Mouse (Mus musculus) CH12.LX (cell line): ENCODE measurements around the gene Fam207a. TPM values are rescaled to one million over a fixed set of nuclear protein-coding genes. Genes with fewer than 3 reads are reported as not detected.

ENCODE experiments used
- DNase-seq: peaks from one replicate; pipeline ENCODE4 v3.0.0-alpha.2; 2013; ENCODE audit errors: extremely low read depth
- H3K27ac ChIP-seq: 2 replicates; pipeline ENCODE4 v1.5.1; 2012; ENCODE audit warnings: low read depth, mild to moderate bottlenecking, control low read depth, moderate library complexity; ENCODE audit not compliant: insufficient read depth
- H3K27me3 ChIP-seq: replicated peaks from 2 replicates; pipeline ENCODE3; 2012; ENCODE audit warnings: inconsistent platforms
- H3K36me3 ChIP-seq, 2 experiments: replicated peaks in 1 of 2; 2 replicates each; pipeline versions ENCODE3 to v1.6.1; 2012; ENCODE audit warnings: inconsistent platforms in 1 of 2, low read length in 1 of 2, mild to moderate bottlenecking in 1 of 2, mixed read lengths in 1 of 2, moderate library complexity in 1 of 2; ENCODE audit not compliant: control insufficient read depth in 1 of 2, insufficient read depth in 1 of 2
- H3K4me1 ChIP-seq, 2 experiments: 2 replicates each; pipeline ENCODE4 v1.6.1; 2012; ENCODE audit warnings: inconsistent platforms in 1 of 2, moderate library complexity in 1 of 2; ENCODE audit not compliant: insufficient read depth in 2 of 2, control insufficient read depth in 1 of 2
- H3K4me2 ChIP-seq: 2 replicates; pipeline ENCODE4 v1.6.1; 2012; ENCODE audit warnings: low read depth, mild to moderate bottlenecking, control low read depth; ENCODE audit not compliant: poor library complexity, insufficient read depth, severe bottlenecking
- H3K4me3 ChIP-seq, 3 experiments: fragments of 150-350 bp in 1 of 3; sonication (generic) in 1 of 3; replicated peaks in 1 of 3; 2 replicates each; pipeline versions ENCODE3 to v1.5.1; 2011 to 2012; ENCODE audit warnings: low read depth in 2 of 3, low read length in 2 of 3, mild to moderate bottlenecking in 2 of 3, moderate library complexity in 2 of 3, control low read depth in 1 of 3, improper control_type of control experiment in 1 of 3, inconsistent platforms in 1 of 3, mixed read lengths in 1 of 3; ENCODE audit not compliant: poor library complexity in 1 of 3
- H3K79me2 ChIP-seq: replicated peaks from 2 replicates; pipeline ENCODE4 v1.6.1; 2012; ENCODE audit warnings: mild to moderate bottlenecking, moderate library complexity; ENCODE audit not compliant: control insufficient read depth, poor library complexity, insufficient read depth, severe bottlenecking; ENCODE audit errors: extremely low read depth
- H3K9ac ChIP-seq: 2 replicates; pipeline ENCODE4 v1.6.1; 2012; ENCODE audit warnings: low read depth, mild to moderate bottlenecking, control low read depth, moderate library complexity; ENCODE audit not compliant: insufficient read depth
- H3K9me3 ChIP-seq: replicated peaks from 2 replicates; pipeline ENCODE3; 2012; ENCODE audit warnings: low read length, inconsistent platforms, mixed read lengths
- BHLHE40 ChIP-seq: IDR thresholded peaks from 2 replicates; pipeline ENCODE4 v1.6.1; 2011; ENCODE audit warnings: mild to moderate bottlenecking, low read depth, low read length, improper control_type of control experiment
- CHD1 ChIP-seq: IDR thresholded peaks from 2 replicates; pipeline ENCODE4 v1.6.1; 2012; ENCODE audit warnings: low read depth, low read length, improper control_type of control experiment, inconsistent platforms
- CTCF ChIP-seq, 2 experiments: IDR thresholded peaks in 1 of 2; conservative IDR thresholded peaks in 1 of 2; 2 replicates each; pipeline ENCODE4 v1.5.1; 2011 to 2012; ENCODE audit warnings: low read depth in 2 of 2, low read length in 2 of 2, improper control_type of control experiment in 1 of 2, inconsistent platforms in 1 of 2, mild to moderate bottlenecking in 1 of 2, moderate library complexity in 1 of 2
- EP300 ChIP-seq: IDR thresholded peaks from 2 replicates; pipeline ENCODE4 v1.6.1; 2011; ENCODE audit warnings: low read length, improper control_type of control experiment
- GABPA ChIP-seq: IDR thresholded peaks from 2 replicates; pipeline ENCODE4 v1.6.1; 2012; ENCODE audit warnings: low read depth, low read length, improper control_type of control experiment, inconsistent platforms; ENCODE audit not compliant: insufficient replicate concordance
- JUND ChIP-seq: conservative IDR thresholded peaks from 2 replicates; pipeline ENCODE4 v1.6.1; 2011; ENCODE audit warnings: low read depth, low read length, improper control_type of control experiment
- KAT2A ChIP-seq: IDR thresholded peaks from 2 replicates; pipeline ENCODE4 v1.6.1; 2012; ENCODE audit warnings: low read length, improper control_type of control experiment, inconsistent platforms; ENCODE audit not compliant: insufficient replicate concordance
- MAFK ChIP-seq: IDR thresholded peaks from 2 replicates; pipeline ENCODE4 v1.6.1; 2011; ENCODE audit warnings: low read length, improper control_type of control experiment; ENCODE audit not compliant: insufficient replicate concordance
- MAZ ChIP-seq: IDR thresholded peaks from 2 replicates; pipeline ENCODE4 v1.6.1; 2012; ENCODE audit warnings: low read depth, mild to moderate bottlenecking, inconsistent platforms, low read length, improper control_type of control experiment, moderate library complexity
- MEF2A ChIP-seq: IDR thresholded peaks from 2 replicates; pipeline ENCODE4 v1.6.1; 2014; ENCODE audit warnings: low read depth, mild to moderate bottlenecking, inconsistent platforms, low read length, improper control_type of control experiment, borderline replicate concordance
- MXI1 ChIP-seq: IDR thresholded peaks from 2 replicates; pipeline ENCODE4 v1.6.1; 2011; ENCODE audit warnings: mild to moderate bottlenecking, low read depth, low read length, improper control_type of control experiment
- MYC ChIP-seq: IDR thresholded peaks from 2 replicates; pipeline ENCODE4 v1.6.1; 2011; ENCODE audit warnings: low read depth, mild to moderate bottlenecking, improper control_type of control experiment, low read length
- PAX5 ChIP-seq: IDR thresholded peaks from 2 replicates; pipeline ENCODE4 v1.6.1; 2012; ENCODE audit warnings: low read length, inconsistent platforms, mixed read lengths
- POLR2A ChIP-seq: IDR thresholded peaks from 2 replicates; pipeline ENCODE4 v1.6.1; 2011; ENCODE audit warnings: low read depth, mild to moderate bottlenecking, improper control_type of control experiment, low read length
- POLR2AphosphoS2 ChIP-seq: IDR thresholded peaks from 2 replicates; pipeline ENCODE4 v1.6.1; 2011; ENCODE audit warnings: low read depth, low read length, improper control_type of control experiment
- RAD21 ChIP-seq: IDR thresholded peaks from 2 replicates; pipeline ENCODE4 v1.6.1; 2011; ENCODE audit warnings: low read depth, mild to moderate bottlenecking, low read length, improper control_type of control experiment, moderate library complexity
- SIN3A ChIP-seq: IDR thresholded peaks from 2 replicates; pipeline ENCODE4 v1.6.1; 2012; ENCODE audit warnings: low read length, improper control_type of control experiment, inconsistent platforms
- SMC3 ChIP-seq: IDR thresholded peaks from 2 replicates; pipeline ENCODE4 v1.6.1; 2011; ENCODE audit warnings: low read depth, low read length, improper control_type of control experiment
- TBP ChIP-seq: conservative IDR thresholded peaks from 2 replicates; pipeline ENCODE4 v1.6.1; 2011; ENCODE audit warnings: low read depth, low read length, improper control_type of control experiment
- UBTF ChIP-seq: IDR thresholded peaks from 2 replicates; pipeline ENCODE4 v1.6.1; 2012; ENCODE audit warnings: low read depth, mild to moderate bottlenecking, inconsistent platforms, low read length, improper control_type of control experiment, moderate library complexity
- ZC3H11A ChIP-seq: IDR thresholded peaks from 2 replicates; pipeline ENCODE4 v1.6.1; 2012; ENCODE audit warnings: low read depth, mild to moderate bottlenecking, inconsistent platforms, low read length, improper control_type of control experiment
- ZKSCAN1 ChIP-seq: IDR thresholded peaks from 2 replicates; pipeline ENCODE4 v1.6.1; 2012; ENCODE audit warnings: low read depth, inconsistent platforms, low read length, improper control_type of control experiment, borderline replicate concordance
- dilution Hi-C: fragments of 300-500 bp; cut with MboI; formaldehyde crosslinking; loops from 2 replicates; pipeline ENCODE4 v1.14.3; 2020; ENCODE audit warnings: low sequenced_read_pairs; ENCODE audit not compliant: extremely low pct_unique_long_range_greater_than_20kb, extremely low pct_ligation_motif_present
- in situ Hi-C: fragments of 300-500 bp; cut with MboI; formaldehyde crosslinking; loops from 3 replicates; pipeline ENCODE4 v1.14.3; 2019; ENCODE audit warnings: low sequenced_read_pairs, low pct_ligation_motif_present, low pct_unique_long_range_greater_than_20kb, mixed read lengths
- polyA plus RNA-seq: library from polyadenylated mRNA; unstranded; fragments of >175 nt; gene quantifications from 2 replicates; pipeline ENCODE4 v1.2.1, GENCODE M21; 2012; ENCODE audit warnings: low read depth; ENCODE audit not compliant: insufficient read length
- total RNA-seq, 2 experiments: library from RNA; depleted of rRNA; stranded (reverse); fragments of 300-350 nt in 1 of 2; fragments of >200 nt in 1 of 2; gene quantifications; 2 replicates each; pipeline ENCODE4 v1.2.3; 2012 to 2014

The Fam207a gene
- total and polyA plus RNA-seq, 3 experiments = 43.1 to 65.4 (median 46.1) TPM

GRCm38 (mm10) chr10:77557641-77558040, 42.1 kb upstream of the Fam207a start:
- H3K4me3 ChIP-seq = no peak overlapping the region
- TF ChIP-seq POLR2A (no peak), SMC3 (peak; percentile 33; the same call in 1 of the 2 replicates), CTCF (conservative IDR thresholded peaks at IDR 0.05 in 1 of 2, IDR thresholded peaks at IDR 0.05 in 1 of 2; ENCODE audit: low read depth in 2 of 2, low read length in 2 of 2) (peak in 1 of 2 experiments; percentile 59; a peak in 2 of 4 replicates), RAD21 (peak; percentile 55), JUND (no peak), MAZ (no peak), MYC (no peak)
- peaks cover 56 to 94% of the 10 kb centered on the region in 2 experiments for H3K36me3 ChIP-seq
- in situ Hi-C loops (no loop called here), dilution Hi-C loops (no loop called here)
- H3K4me2 ChIP-seq = no peak overlapping the region
- H3K27me3 ChIP-seq = no peaks in the 10 kb centered on the region
- no peaks in the 10 kb centered on the region for H3K79me2 ChIP-seq
- no peak overlapping the region for H3K9ac ChIP-seq
- H3K4me1 ChIP-seq = peaks cover 0 to 5% of the 10 kb centered on the region in 2 experiments; a peak in 1 of 4 replicates
- no peak overlapping the region for H3K27ac ChIP-seq
- DNase-seq = no peak
- H3K9me3 ChIP-seq = no peaks in the 10 kb centered on the region

GRCm38 (mm10) chr10:77556631-77557030, 41.0 kb upstream of the Fam207a start:
- dilution Hi-C loops = no loop called here
- no peak overlapping the region for H3K9ac ChIP-seq
- no peak for TF ChIP-seq ZKSCAN1
- TF ChIP-seq MEF2A = no peak
- no peak for TF ChIP-seq POLR2AphosphoS2
- TF ChIP-seq BHLHE40 = no peak
- TF ChIP-seq JUND = no peak
- TF ChIP-seq EP300 = no peak
- no peak for TF ChIP-seq UBTF
- H3K27ac ChIP-seq = no peak overlapping the region
- no peak for DNase-seq
- H3K36me3 ChIP-seq = peaks cover 50 to 93% of the 10 kb centered on the region in 2 experiments
- H3K79me2 ChIP-seq = no peaks in the 10 kb centered on the region
- no peak overlapping the region for H3K4me2 ChIP-seq
- in situ Hi-C loops = no loop called here
- no peaks in the 10 kb centered on the region for H3K27me3 ChIP-seq
- H3K4me3 ChIP-seq = no peak overlapping the region
- no peaks in the 10 kb centered on the region for H3K9me3 ChIP-seq
- H3K4me1 ChIP-seq = peaks cover 0 to 5% of the 10 kb centered on the region in 2 experiments; a peak in 1 of 4 replicates

GRCm38 (mm10) chr10:77554918-77555317, 39.3 kb upstream of the Fam207a start:
- no peaks in the 10 kb centered on the region for H3K79me2 ChIP-seq
- H3K4me3 ChIP-seq = no peak overlapping the region
- no peak overlapping the region for H3K27ac ChIP-seq
- H3K27me3 ChIP-seq = no peaks in the 10 kb centered on the region
- no peak overlapping the region for H3K4me2 ChIP-seq
- no peak overlapping the region for H3K9ac ChIP-seq
- DNase-seq = no peak
- H3K9me3 ChIP-seq = no peaks in the 10 kb centered on the region
- peaks cover 0 to 5% of the 10 kb centered on the region in 2 experiments; a peak in 1 of 4 replicates for H3K4me1 ChIP-seq
- H3K36me3 ChIP-seq = peaks cover 42 to 93% of the 10 kb centered on the region in 2 experiments
- dilution Hi-C loops (no loop called here), in situ Hi-C loops (loop anchor here (5.0 kb wide), 1 partner anchor 38 kb away; the partner anchor contains the start of gene Fam207a)
- TF ChIP-seq GABPA (no peak), BHLHE40 (no peak), MYC (no peak), KAT2A (no peak), ZC3H11A (no peak), CHD1 (no peak), RAD21 (no peak), JUND (no peak), MXI1 (no peak), SIN3A (no peak), TBP (no peak), PAX5 (no peak), MAFK (no peak)
